Mouse (Mus musculus) retina, postnatal 7 days (tissue): Measurements from ENCODE around the gene Mast2.

ENCODE experiments used
- DNase-seq: peaks from one replicate; pipeline ENCODE4 v3.0.0-alpha.2; 2012; ENCODE audit warnings: low read depth, low spot score

The Mast2 gene

DNA sequence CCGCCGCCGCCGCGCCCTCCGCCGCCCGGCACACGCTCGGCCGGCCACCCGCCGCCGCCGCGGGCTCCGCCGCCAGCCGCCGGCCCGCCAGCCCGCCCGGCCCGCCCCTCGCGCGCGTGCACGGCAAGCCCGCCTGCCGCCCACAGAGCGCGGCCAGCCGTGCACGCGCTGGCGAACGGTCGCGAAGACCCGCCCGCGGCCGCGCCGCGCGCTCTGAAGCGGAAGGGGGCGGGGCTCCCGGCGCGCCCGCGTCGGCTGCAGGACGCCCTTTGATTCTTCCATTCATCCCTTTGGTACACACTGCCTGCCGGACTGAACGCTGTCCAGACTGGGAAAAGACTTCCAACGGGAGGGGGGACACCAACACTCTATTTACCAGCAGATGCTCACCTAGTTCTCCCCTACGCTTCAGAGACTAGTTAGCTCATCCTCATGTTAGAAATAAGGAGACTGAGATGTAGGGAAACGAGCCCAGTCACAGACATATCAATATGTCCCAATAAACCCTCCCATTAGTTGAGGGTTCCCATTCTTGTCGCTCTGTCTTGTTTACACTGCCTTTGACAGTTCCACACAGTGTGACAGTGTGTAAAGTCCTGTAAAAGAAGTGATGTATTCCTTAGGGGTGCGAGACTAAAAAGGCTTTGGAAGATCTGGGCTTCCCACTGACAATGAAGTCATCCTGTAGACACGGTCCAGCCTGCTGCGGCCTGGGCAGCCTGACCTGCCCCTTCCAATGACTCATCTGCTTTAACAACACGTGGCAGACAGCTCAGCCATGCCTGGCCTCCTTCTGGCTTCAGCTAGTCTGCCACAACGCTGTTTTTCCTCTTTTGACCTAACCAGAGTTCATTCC lies at the start of gene Mast2:
Gene Mast2, minus strand, starts transcription at position 58 of the 856 bp plus-strand sequence.
- peak; percentile 83 for DNase-seq

DNA sequence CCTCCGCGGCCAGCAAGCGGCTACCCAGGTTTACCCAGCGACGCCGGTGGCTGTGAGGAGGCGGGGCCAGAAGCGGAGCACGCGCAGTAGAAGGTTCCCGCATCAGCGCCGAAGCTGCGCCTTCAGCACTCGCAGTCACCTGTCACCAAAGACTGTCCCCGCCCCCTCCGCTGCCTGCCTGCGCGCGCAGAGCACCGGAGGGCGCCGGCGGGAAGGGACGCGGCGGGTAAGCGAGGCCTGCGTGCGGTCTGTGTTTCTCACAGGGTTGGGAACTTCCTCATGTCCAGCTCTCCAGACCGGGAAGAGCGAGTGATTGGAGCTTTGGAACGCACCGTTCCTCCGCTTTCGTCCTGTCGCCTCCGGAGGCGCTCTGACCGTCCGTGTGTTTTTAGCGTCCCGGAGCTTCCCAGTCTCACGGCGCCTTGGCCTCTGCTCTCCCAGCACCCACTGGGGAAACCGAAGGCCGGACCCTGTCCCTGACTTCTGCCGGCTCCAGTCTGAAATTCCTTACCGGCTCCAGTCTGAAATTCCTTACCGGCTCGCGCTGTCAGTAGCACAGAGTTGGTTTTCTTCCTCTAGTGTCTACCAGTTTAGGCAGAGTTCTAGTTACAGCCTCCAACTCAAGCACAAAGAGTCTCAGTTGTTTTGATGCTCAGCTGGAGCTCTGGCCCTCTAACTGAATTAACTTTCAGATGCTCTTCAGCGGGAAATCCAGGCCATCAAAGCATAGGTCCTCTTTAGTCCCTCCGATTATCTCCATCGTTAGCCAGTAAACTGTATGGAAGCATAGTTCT lies 43.6 kb upstream of the Mast2 start, which contains the start of gene Ipp:
Gene Ipp, plus strand, starts transcription at position 125 of the 794 bp plus-strand sequence.
- DNase-seq, result peak; percentile 89

DNA sequence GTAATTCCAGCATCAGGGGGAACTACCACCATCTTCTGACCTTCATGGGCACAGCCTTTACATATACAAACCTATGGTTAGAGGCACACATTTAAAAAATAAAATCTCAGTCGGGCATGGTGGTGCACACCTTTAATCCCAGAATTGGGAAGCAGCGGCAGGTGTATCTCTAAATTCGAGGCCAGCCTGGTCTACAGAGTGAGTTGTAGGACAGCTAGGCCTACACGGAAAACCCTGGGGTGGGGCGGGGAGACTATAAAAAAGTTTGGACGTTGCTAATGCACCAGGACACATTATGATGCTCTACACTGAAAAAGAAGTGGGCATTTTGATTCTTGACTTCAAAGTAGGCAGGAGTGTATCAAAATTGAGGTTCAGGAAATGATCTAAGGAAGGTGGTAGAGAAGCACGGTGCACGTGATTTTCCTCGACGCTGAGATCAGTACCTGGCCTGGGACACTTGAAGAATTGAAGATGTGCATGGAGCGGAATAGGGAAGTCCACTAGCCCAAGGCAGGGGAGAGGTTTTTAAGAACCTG lies 43.0 kb upstream of the Mast2 start:
- DNase-seq, result no peak

DNA sequence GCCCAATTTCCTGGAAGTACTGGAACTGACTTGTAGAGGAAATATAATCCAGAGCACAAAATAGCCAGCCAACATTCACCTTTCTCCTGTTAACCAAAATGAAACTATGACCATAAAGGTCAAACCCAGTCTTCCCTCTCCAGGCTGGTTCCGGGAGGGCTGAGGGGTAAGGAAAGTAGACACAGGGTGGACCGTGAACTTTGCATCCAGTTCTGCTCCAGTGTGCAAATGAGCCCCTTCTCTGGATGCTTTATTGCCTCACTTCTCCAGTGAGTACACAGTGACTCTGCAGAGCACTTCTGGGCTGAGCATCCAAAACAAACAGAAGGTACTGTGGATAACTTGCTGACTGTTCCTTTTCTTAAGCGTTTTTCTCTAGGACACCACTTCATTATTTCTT lies 36.0 kb upstream of the Mast2 start:
- DNase-seq, result no peak

DNA sequence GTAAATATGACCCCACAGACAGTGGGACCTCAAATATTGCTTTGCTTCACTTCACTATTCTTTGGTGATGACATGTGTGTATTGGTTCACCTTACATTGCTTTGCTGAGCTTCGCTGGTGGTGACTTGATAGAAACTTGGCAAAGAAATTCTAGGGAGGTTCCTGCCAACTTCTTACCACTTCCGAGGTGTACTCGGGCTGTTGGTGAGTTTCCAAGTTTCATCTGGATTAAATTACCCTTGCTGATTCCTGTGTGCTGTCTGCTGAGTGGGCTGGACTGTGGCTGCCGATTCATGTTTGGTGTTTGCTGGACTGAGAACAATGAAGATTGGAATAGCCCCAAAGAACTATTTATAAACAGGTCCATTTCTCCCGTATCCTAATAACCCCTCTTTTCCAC lies 29.7 kb upstream of the Mast2 start:
- no peak for DNase-seq

DNA sequence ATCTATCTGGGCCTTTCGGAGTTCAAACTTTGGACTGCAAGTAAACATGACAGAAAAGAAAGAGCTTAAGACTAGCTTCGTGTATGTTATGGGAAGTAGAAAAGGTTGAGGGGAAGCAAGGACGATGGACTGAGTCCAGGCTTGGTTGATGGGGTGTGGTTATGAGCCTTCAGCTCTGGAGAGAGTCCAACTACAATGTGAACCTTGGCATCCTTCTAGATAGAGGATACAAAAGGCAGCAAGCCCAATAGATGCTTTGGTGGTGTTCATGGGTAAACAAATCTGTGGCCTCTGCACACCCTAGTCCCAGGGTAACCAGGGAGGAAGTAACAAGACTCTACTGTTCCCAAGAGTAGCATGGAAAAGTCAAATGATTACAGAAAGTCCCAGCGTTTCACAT lies 28.5 kb upstream of the Mast2 start:
- no peak for DNase-seq

DNA sequence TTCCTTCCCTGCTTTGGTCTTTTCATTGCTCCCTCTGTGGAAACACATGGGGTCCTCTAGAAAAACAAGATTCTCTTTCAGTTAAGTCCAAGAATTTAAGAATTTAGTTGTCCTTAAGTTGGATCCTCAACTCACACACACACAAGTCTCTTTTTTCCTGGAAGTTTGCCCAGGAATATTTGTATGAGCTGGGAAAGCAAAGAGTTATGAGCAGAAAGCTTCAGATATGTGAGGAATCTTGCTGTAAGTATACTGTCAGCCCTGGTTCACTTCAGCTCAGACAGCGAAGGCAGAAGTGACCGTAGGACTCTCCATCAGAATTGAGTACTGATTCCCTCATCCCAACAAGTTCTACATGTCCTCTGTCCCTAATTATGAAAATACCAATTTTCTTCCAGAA lies 27.9 kb upstream of the Mast2 start:
- no peak for DNase-seq

DNA sequence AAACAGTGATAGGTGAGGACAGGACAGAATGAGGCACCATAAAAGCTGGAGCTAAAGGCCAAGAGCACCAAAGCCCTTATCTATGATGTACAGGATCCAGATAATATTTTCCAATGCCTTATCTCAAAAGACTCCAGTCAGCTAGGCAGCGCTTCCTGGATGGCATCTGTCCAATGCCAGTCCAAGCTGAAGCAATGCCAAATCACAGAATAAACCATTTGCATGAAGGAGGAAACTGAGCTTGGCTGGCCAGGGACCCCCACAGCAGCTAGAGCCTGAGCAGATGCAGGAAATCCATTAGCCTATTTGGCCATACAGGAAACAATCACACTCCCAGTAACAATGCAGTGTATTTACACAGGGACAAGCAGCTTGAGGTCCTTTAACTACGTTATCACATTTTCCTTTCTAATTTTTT lies 27.1 kb upstream of the Mast2 start:
- DNase-seq, result no peak

DNA sequence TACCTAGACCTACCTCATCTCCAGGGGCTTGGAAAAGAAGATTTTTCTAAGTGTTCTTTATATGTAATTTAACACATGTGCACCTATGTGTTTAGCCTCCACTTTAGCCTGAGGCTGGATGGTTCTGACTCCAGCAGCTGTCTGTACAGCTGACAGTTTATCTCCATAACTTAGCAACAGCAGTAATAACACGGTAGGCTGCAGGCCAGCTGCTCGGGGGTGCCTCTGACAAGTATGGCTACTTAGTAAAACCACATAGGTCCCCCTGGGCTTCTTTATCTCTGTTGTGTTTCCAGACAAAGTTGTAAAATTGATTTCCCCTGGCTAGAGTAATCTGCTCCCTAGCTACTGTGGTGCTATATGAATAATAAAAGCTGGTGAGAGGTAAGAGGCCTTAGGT lies 19.5 kb upstream of the Mast2 start:
- DNase-seq, result no peak

DNA sequence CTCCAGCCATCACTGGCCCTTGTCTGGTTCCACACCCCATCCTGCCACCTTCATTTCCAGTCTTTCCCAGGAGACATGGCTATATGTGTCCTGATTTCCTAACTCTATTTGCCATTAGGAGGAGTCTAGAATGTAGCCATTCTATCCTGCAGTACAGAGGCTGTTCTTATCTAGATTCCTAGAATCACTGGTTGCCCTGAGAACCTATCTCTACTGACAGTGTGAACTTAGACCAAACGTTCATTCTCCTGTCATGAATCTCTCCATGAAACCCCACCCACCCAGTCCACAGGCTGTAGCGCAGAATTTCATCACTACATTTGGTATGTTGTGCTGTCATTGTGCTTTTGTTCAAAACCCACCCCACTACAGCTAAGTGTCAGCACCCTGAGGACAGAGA lies 17.3 kb upstream of the Mast2 start:
- DNase-seq, result no peak

DNA sequence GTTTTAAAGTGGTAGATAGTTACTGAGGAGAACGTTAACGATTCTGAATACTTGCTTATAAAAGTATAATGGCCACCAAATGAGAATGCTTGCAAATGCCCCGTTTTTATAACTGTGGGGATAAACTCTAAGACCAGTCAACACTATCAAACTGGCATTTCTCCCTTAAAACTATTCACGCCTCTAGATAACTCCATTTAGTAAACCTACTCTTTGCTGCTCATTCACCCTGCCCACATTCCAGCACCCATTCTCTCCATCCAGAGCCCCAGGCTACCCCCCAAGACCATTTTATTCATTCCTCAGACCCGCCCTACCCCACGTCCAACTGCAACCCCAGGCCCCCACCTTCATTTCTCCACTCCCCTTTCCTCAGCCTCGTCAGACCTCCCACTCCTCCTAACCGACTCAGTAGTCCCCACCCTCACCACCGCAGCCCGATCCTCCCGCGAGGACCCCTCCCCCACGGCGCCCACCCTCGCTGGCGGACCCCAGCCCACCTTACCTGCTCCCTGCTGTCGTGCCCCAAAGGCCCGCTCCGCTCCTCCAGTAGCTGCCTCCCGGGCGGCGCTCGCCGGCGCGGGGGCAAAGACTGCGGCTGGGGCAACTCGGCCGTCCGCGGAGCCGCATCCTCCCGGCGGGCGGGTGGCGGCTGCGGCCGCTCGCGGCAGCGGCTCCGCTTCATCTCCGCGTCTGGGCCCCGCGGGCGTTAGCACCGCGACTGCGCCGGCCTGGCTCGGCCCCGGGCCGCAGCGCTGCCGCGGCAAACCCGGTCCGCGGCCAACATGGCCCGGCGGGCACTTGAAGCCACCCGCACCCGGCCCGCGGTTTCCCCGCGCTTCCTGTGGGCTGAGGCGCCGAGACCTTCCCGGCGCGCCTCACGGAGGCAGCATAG lies 505 bp downstream of the Mast2 start:
- no peak for DNase-seq

DNA sequence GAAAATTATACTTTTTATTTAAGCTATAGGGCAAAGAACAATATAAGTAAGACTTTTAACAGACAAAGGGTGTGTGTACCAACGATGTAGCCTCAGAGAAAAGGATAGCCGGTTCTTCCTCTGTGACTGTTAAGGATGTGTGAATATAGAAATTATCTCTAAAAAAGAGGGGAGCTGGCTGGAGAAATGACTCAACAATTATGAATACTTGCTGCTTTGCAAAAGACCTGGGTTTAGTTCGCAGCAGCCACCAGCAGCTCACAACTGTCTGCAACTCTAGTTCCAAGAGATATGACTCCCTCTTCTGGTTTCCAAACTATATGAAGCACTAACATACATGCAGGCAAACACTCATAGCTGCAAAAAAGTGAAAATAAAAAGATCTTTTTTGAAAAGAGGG lies 2.0 kb downstream of the Mast2 start:
- DNase-seq, result no peak

DNA sequence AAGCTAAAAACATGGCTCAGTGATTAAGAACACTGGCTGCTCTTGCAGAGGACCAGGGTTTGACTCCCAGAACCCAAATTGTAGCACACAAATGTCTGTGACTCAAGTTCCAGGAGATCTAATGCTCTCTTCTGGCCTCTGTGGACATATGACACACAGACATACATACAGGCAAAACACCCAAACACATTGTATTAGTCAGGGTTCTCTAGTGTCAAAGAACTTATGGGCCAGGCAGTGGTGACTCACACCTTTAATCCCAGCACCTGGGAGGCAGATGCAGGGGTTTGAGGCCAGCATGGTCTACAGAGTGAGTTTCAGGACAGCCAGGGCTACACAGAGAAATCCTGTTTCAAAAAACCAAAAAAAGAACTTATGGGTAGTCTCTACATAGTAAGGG lies 12.4 kb downstream of the Mast2 start:
- DNase-seq, result no peak

DNA sequence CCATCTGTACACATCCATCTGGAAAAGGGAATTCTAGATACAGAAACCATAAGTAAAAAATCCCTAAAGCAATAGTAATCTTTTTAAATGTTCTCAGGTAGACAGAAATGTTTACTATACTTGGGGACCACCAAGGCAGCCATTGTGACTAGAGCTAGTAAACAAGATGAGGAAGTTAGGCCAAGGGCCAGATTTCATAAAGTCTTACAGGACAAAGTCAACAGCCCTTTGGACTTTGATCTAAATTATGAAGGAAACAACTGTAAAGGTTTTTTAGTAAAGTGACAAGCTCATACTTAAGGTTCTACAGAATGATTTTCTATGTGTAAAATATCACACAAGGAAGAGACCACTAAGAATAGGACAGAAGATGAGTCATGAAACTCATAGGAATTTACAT lies 14.0 kb downstream of the Mast2 start:
- no peak for DNase-seq

DNA sequence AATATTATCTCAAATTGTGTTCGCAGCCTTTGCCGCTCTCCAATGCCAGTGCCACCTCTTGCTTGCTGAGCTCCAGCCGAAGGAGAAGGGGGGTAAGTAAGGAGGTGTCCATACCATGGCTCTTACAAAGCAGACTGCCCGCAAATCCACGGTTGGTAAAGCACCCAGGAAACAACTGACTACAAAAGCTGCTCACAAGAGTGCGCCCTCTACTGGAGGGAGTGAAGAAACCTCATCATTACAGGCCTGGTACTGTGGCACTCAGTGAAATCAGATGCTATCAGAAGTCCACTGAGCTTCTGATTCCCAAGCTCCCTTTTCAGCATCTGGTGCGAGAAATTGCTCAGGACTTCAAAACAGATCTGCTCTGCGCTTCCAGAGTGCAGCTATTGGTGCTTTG lies 15.3 kb downstream of the Mast2 start:
- DNase-seq, result peak; percentile 57

DNA sequence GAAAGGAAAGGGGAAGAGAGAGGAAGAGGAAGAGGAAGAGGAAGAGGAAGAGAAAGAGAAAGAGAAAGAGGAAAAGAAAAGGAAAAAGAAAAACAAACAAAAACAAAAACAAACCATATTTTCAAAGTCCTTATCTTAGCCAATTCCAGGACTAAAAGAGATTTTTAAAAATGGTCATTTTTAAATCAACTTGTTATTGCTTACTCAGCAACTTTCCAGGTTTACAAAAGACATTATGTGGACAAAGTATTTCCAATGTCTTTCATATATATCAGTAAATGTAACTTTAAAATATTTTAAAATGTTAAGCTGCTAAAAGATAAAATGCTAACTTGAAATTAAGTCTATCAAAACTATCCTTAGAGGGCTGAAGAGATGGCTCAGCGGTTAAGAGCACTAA lies 24.6 kb downstream of the Mast2 start:
- DNase-seq, result no peak

DNA sequence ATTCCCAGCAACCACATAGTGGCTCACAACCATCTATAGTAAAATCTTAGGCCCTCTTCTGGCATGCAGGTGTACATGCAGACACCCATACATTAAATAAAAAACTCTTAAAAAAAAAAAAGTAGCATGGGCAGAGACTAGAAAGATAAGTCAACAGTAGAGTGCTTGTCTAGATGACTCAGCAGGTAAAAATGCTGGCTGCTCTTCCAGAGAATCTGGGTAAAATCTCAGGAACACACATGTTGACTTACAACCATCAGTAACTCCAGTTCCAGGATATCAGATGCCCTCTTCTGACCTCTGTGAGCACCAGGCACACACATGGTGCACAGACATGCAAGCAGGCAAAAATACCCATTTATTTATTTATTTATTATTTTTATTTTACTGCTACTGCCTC lies 25.4 kb downstream of the Mast2 start:
- no peak for DNase-seq

DNA sequence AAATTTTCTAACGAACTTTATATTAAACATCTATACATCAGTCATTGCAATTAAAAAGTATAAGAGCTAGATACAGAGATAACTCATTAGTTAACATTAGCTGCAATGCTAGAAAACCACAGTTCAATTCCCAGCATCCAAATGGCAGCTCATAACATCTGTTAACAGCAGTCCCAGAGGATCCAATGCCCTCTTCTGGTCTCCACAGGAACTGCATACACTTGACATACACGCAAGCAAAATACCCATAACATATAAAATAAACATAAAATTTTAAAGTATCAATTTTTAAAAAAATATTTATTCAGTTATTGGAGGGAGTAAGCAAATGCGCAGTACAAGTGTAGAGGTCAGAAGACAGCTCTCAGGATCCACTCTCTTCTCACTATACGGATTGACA lies 28.4 kb downstream of the Mast2 start:
- DNase-seq, result no peak

DNA sequence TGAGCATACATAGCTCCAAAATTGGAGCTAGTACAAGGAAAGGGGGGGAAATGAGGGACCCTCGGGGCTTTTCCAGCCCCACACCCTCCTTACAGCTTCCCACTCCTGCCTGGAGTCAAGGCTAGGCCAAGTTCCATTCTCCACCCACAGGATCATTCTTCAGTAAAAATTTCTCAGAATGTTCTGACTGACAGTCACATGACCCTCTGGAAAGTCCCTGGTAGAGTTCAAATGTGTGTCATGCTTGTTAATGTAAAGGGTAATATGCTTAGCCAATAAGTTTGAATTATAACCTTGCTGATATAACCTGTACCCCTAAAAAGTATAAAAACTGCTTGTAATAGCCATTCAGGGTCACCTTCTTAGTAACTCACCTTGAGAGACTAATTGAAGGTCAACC lies 41.8 kb downstream of the Mast2 start:
- no peak for DNase-seq

DNA sequence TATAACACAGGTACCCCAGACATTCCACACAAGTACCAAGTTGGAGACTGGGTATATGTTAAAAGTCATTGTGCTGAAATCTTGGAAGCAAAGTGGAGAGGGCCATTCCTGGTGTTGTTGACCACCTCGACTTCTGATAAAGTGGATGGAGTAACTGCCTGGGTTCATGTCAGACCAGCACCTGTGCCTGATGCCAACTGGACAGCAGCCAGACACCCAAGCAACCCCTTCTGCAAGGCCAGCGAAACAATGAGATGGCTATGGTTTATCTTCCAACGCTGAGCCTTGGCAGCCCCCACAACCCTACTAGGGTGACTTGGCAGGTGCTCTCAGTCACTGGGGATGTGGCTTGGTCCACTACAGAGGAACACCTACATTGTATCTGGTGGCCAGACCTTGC lies 42.8 kb downstream of the Mast2 start:
- DNase-seq, result no peak

DNA sequence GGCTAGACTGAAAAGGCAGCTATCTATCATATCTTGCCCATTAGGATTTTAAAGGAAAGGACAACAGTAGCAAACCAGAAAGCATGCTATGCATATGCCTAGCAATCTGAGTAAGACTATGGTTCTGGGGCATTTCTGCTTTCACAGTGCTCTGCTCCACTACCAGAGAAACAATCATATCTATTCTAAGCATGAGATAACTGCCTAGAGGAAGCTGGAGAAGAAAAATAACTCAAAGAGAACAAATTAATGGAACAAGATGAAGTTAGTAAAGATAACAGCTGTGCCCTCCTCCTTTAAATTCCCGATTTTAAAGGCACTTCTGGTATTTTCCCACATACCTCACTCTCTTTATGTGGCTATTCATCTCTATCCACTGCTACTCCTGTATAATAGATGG lies 51.0 kb downstream of the Mast2 start:
- DNase-seq, result no peak

DNA sequence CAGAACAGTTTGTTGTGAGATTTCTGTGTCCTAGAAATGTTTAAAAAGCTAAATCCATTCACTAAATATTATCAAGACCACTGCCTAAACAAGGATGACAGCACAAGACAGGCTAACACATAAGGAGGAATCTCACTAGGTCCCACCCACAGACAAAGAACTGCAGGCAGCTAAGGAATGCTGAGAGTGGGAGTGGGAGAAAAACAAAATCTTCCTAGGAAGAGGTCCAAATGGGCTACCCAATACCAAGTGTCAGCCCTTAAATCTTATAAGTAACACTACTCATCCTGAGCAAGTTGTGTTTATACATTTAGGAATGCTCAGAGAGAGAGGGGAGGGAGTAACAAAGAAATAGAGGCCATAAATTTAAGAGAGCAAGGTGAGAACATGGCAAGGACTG lies 52.6 kb downstream of the Mast2 start:
- no peak for DNase-seq
